Mouse (Mus musculus) CH12.LX (cell line): ENCODE data around the gene Casz1.

Source experiments
- CTCF ChIP-seq, 2 experiments: IDR thresholded peaks in 1 of 2; conservative IDR thresholded peaks in 1 of 2; 2 replicates each; pipeline ENCODE4 v1.5.1; 2011 to 2012; ENCODE audit warnings: low read depth in 2 of 2, low read length in 2 of 2, improper control_type of control experiment in 1 of 2, inconsistent platforms in 1 of 2, mild to moderate bottlenecking in 1 of 2, moderate library complexity in 1 of 2
- EP300 ChIP-seq: IDR thresholded peaks from 2 replicates; pipeline ENCODE4 v1.6.1; 2011; ENCODE audit warnings: low read length, improper control_type of control experiment
- MAX ChIP-seq: IDR thresholded peaks from 2 replicates; pipeline ENCODE4 v1.6.1; 2011; ENCODE audit warnings: low read length, improper control_type of control experiment
- MEF2A ChIP-seq: IDR thresholded peaks from 2 replicates; pipeline ENCODE4 v1.6.1; 2014; ENCODE audit warnings: low read depth, mild to moderate bottlenecking, inconsistent platforms, low read length, improper control_type of control experiment, borderline replicate concordance
- POLR2A ChIP-seq: IDR thresholded peaks from 2 replicates; pipeline ENCODE4 v1.6.1; 2011; ENCODE audit warnings: low read depth, mild to moderate bottlenecking, improper control_type of control experiment, low read length
- ZC3H11A ChIP-seq: IDR thresholded peaks from 2 replicates; pipeline ENCODE4 v1.6.1; 2012; ENCODE audit warnings: low read depth, mild to moderate bottlenecking, inconsistent platforms, low read length, improper control_type of control experiment

- TF ChIP-seq MAX (no peak), POLR2A (no peak), EP300 (no peak), CTCF (conservative IDR thresholded peaks at IDR 0.05 in 1 of 2, IDR thresholded peaks at IDR 0.05 in 1 of 2; ENCODE audit: low read depth in 2 of 2, low read length in 2 of 2) (no peak), ZC3H11A (no peak), MEF2A (no peak)
Observed at GRCm38 (mm10) chr4:148968859-148969258, 164.6 kb downstream of the Casz1 start.
